Mouse (Mus musculus) central nervous system, embryonic 11.5 days (tissue): Measurements from ENCODE around the gene Gprc5a. TPM values are rescaled to one million over a fixed set of nuclear protein-coding genes. Genes with fewer than 3 reads are reported as not detected.

ENCODE experiments used
- polyA plus RNA-seq: library from polyadenylated mRNA; depleted of rRNA; stranded (reverse); fragments of >200 nt; gene quantifications from 2 replicates; pipeline ENCODE4 v1.2.3, GENCODE M21; 2012; rRNA removed

Gene Gprc5a
- polyA plus RNA-seq, result 0.72 and 1.4 TPM in 2 replicates

GRCm38 (mm10) chr6:135065236-135065957, at the start of gene Gprc5a:
TSS of gene Gprc5a (plus strand) at chr6:135065651.

GRCm38 (mm10) chr6:135118183-135118582, 52.7 kb downstream of the Gprc5a start, which contains the start of gene Gprc5d:
TSS of gene Gprc5d (minus strand) at chr6:135118283.

Other genes starting within 250 kb of the Gprc5a start
- gene Crebl2, start 235.5 kb upstream of the Gprc5a start, polyA plus RNA-seq, result 4.7 TPM in 2 replicates
- gene Gpr19, start 167.1 kb upstream of the Gprc5a start, polyA plus RNA-seq, result 21.5 and 24.8 TPM in 2 replicates
- 33.8 and 41.9 TPM in 2 replicates for gene Cdkn1b, start 145.2 kb upstream of the Gprc5a start, polyA plus RNA-seq
- 1.7 and 2.8 TPM in 2 replicates for gene Apold1, start 83.9 kb upstream of the Gprc5a start, polyA plus RNA-seq
- gene Ddx47, start 54.0 kb upstream of the Gprc5a start, polyA plus RNA-seq, result 102 and 152 TPM in 2 replicates
- gene Gprc5d, start 52.6 kb downstream of the Gprc5a start, polyA plus RNA-seq, result 0.06 TPM in 1 of 2 replicates, not detected in the other
- 21.4 and 23.5 TPM in 2 replicates for gene Fam234b, start 132.3 kb downstream of the Gprc5a start, polyA plus RNA-seq
- 22.4 and 42.4 TPM in 2 replicates for gene Hebp1, start 132.4 kb downstream of the Gprc5a start, polyA plus RNA-seq
- gene Gsg1, start 188.7 kb downstream of the Gprc5a start, polyA plus RNA-seq, result 0.17 and 0.89 TPM in 2 replicates
- gene Pbp2, start 244.8 kb downstream of the Gprc5a start, polyA plus RNA-seq, result 0.09 TPM in 1 of 2 replicates, not detected in the other